Mouse (Mus musculus) bone marrow, adult 2 months (tissue): ENCODE results near the gene Olfr1183.

Experiments
- CTCF ChIP-seq: fragments of 200-500 bp; IDR thresholded peaks from 2 replicates; pipeline ENCODE4 v1.5.1; 2011; ENCODE audit warnings: low read length, control low read depth; ENCODE audit not compliant: control insufficient read depth, insufficient read depth
- POLR2A ChIP-seq: fragments of 200-500 bp; IDR thresholded peaks from 2 replicates; pipeline ENCODE4 v1.6.1; 2011; ENCODE audit warnings: low read depth, mild to moderate bottlenecking, control low read depth, low read length, borderline replicate concordance; ENCODE audit not compliant: control insufficient read depth

DNA sequence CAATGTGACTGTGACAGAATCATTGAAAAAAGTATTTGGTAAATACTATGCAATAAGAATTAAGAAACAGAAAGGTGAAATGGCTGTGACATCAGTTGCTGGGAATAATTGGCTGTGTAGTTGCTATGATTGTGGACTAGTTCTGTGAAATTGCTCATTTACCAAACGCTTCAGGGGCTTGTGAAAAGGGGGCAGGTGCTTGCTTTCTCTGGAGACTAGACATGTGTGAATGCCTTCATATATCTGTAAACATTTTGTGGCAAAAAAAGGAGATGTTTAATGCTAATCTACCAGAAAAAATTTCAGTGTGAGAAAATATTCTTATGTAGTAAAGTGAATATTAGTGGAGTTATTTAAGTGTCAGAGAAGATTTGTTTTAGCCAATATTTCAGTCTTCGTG is 38.4 kb downstream of the Olfr1183 start, which contains the start of gene Olfr1185-ps1:
- TF ChIP-seq CTCF (no peak), POLR2A (no peak)
